Mouse (Mus musculus): ENCODE measurements around the gene Nat14.

DNA sequence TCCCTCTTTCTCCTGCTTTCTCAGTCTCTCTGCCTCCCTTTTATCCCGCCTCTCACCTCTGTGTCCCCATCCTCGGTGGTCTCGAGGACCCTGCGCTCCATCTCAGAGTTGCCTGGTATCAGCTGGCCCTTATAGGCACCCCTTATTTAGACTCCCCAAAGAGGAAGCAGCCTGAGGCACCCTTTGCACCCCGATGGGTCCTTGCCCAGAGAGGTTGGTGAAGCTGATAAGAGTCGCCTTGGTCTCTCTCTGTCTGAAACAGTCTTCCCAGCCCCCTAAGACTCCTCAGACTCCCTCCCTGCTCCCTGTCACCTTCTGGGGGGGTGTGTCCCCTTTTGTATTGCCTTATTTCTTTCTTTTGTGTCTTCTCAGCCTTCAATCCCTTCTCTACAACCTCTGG is 49.2 kb downstream of the Nat14 start, which contains the start of gene Sbk3:
- no peak for TF ChIP-seq CTCF (conservative IDR thresholded peaks at IDR 0.05; ENCODE audit: low read length)
- no peak for TF ChIP-seq NANOG (IDR thresholded peaks at IDR 0.05; ENCODE audit: borderline replicate concordance, low read length)
- TF ChIP-seq POU5F1 (IDR thresholded peaks at IDR 0.05; ENCODE audit: borderline replicate concordance, low read length), result no peak

Measured in E14TG2a.4 (cell line).